Mouse (Mus musculus): ENCODE measurements around the gene Plin2.

- TF ChIP-seq CTCF (IDR thresholded peaks at IDR 0.05; ENCODE audit: low read depth, low read length) (no peak), EP300 (IDR thresholded peaks at IDR 0.05; ENCODE audit: insufficient read depth, low read depth, low read length) (no peak), POLR2A (IDR thresholded peaks at IDR 0.05; ENCODE audit: insufficient read depth, low read length) (no peak)
These were observed 13.4 kb upstream of the Plin2 start for GRCm38 (mm10) chr4:86683280-86683679.
